Mouse (Mus musculus) hindbrain, embryonic 10.5 days (tissue): ENCODE data around the gene Pdcd1lg2. TPM values are rescaled to one million over a fixed set of nuclear protein-coding genes. Genes with fewer than 3 reads are reported as not detected.

Experiments
- DNase-seq: peaks from one replicate; pipeline ENCODE4 v3.0.0-alpha.2; 2017; ENCODE audit warnings: low spot score
- H3K27ac ChIP-seq: fragments of 300-500 bp; sonication (generic); 2 replicates; pipeline ENCODE4 v1.5.1; 2016; ENCODE audit warnings: mild to moderate bottlenecking, moderate library complexity
- H3K27me3 ChIP-seq: fragments of 300-500 bp; sonication (generic); 2 replicates; pipeline ENCODE4 v1.6.1; 2016; ENCODE audit warnings: mild to moderate bottlenecking; ENCODE audit not compliant: poor library complexity, insufficient read depth, severe bottlenecking
- H3K36me3 ChIP-seq: fragments of 300-500 bp; sonication (generic); 2 replicates; pipeline ENCODE4 v1.6.1; 2016; ENCODE audit warnings: mild to moderate bottlenecking, moderate library complexity
- H3K4me1 ChIP-seq: fragments of 300-500 bp; sonication (generic); replicated peaks from 2 replicates; pipeline ENCODE4 v1.6.1; 2016; ENCODE audit warnings: mild to moderate bottlenecking
- H3K4me3 ChIP-seq: fragments of 300-500 bp; sonication (generic); 2 replicates; pipeline ENCODE4 v1.5.1; 2016; ENCODE audit warnings: mild to moderate bottlenecking, moderate library complexity
- H3K9me3 ChIP-seq: fragments of 300-500 bp; sonication (generic); 2 replicates; pipeline ENCODE4 v1.6.1; 2016; ENCODE audit warnings: mild to moderate bottlenecking, moderate library complexity
- WGBS: fragments of 180-500 bp; shearing (Covaris S2); methylation state at CpG from one replicate; pipeline ENCODE4 v1.1.7; 2016; 5-methylcytosine and 5-hydroxymethylcytosine counted together
- polyA plus RNA-seq: library from polyadenylated mRNA; unstranded; fragments of >200 nt; fragmentation: Nextera tagmentation; extraction: Ambion mirVana; gene quantifications from 2 replicates; pipeline ENCODE4 v1.2.1, GENCODE M21; 2016

Gene Pdcd1lg2
- not detected in 2 replicates for polyA plus RNA-seq

DNA sequence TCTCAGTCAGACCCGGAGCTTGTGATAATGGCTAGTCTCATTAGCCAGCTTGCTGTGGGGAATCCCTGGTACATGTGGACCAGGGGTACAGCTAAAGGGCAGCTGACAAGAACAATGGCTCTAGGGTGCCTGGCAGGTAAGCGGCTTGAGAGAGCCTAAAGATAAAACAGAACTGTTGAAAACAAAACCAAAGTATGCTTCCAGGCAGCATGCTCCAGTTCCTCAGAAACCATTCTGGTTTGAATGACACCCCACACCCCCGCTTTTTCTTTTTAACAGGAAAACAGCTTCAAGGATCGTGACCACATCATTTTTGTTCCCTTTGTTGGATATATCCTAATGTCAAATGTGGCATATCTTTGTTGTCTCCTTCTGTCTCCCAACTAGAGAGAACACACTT, at the start of gene Pdcd1lg2:
Pdcd1lg2 (plus strand) TSS at position 301 of the 400 bp plus-strand sequence.
- H3K9me3 ChIP-seq = no peaks in the 10 kb centered on the region
- 80% methylated on average over 4 of the region's 4 CpGs for WGBS
- no peaks in the 10 kb centered on the region for H3K27me3 ChIP-seq
- no peak within 1 kb of the TSS for H3K4me3 ChIP-seq
- no peaks in the 10 kb centered on the region for H3K36me3 ChIP-seq
- no peak for DNase-seq
- peaks cover 6% of the 10 kb centered on the region; the same call in 1 of the 2 replicates for H3K4me1 ChIP-seq
- H3K27ac ChIP-seq = no peak within 1 kb of the TSS

GRCm38 (mm10) chr19:29361468-29362130, 49.1 kb upstream of the Pdcd1lg2 start:
- Histone ChIP-seq H3K9me3 (no peaks in the 10 kb centered on the region), H3K4me1 (peaks cover 19% of the 10 kb centered on the region), H3K4me3 (peak overlapping the region; percentile 75), H3K36me3 (0 out of 2 replicates have a peak, but pooled peaks cover 2% of the 10 kb centered on the region), H3K27me3 (peaks cover 6% of the 10 kb centered on the region), H3K27ac (peak overlapping the region; percentile 87)
- DNase-seq = peak; percentile 88
- WGBS = 3% methylated on average over 33 of the region's 33 CpGs

DNA sequence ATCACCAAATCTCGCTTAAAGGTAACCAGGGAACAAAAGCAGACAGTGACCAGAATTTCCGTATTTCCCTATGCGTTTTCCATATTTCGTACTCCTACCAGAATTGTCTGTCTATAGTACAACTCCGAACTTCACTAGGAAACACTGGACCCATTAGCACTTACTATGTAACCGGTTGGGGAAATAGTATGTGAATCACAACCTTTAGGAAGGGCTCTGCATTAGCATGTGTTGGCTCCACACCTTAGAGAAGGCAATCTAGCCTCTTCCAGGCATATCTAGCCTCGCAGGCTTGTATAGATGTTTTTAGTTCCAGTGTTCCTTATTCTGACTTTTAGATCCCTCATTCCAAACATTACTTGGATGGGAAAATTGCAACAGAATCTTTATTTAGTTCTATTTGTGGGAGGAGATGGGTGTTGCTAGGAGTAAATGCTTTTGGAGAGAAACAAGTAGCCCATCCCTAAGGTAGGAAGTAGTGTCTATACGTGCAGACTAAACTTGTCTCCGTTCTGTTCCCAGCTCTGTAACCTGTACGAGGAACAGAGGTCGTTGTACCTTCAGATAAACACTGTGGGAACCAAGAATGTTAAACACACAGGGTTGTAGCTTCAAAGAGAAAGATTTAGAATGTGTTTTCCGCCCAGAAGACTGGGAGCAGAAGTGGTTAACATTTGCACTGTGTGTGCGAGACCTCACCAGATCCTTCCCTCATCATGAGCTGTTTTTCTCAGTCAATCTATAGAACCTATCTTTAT, 48.4 kb upstream of the Pdcd1lg2 start:
- WGBS = 51% methylated on average over 13 of the region's 13 CpGs
- no peak for DNase-seq
- H3K9me3 ChIP-seq = no peaks in the 10 kb centered on the region
- peaks cover 10% of the 10 kb centered on the region for H3K27me3 ChIP-seq
- H3K27ac ChIP-seq = peak overlapping the region; percentile 87
- H3K4me1 ChIP-seq = peaks cover 27% of the 10 kb centered on the region
- peak overlapping the region; percentile 75 for H3K4me3 ChIP-seq
- 0 out of 2 replicates have a peak, but pooled peaks cover 2% of the 10 kb centered on the region for H3K36me3 ChIP-seq

GRCm38 (mm10) chr19:29363557-29363956, 47.2 kb upstream of the Pdcd1lg2 start:
- peaks cover 30% of the 10 kb centered on the region for H3K4me1 ChIP-seq
- 87% methylated on average over 7 of the region's 7 CpGs for WGBS
- no peak for DNase-seq
- 0 out of 2 replicates have a peak, but pooled peaks cover 2% of the 10 kb centered on the region for H3K36me3 ChIP-seq
- H3K27ac ChIP-seq = no peak overlapping the region
- no peaks in the 10 kb centered on the region for H3K9me3 ChIP-seq
- H3K27me3 ChIP-seq = peaks cover 15% of the 10 kb centered on the region
- H3K4me3 ChIP-seq = no peak overlapping the region

- H3K27me3 ChIP-seq = peaks cover 15% of the 10 kb centered on the region
Measured at GRCm38 (mm10) chr19:29364076-29364475, 46.6 kb upstream of the Pdcd1lg2 start.

GRCm38 (mm10) chr19:29365105-29365504, 45.6 kb upstream of the Pdcd1lg2 start:
- 18% methylated on average over 3 of the region's 3 CpGs for WGBS
- H3K27me3 ChIP-seq = peaks cover 15% of the 10 kb centered on the region
- H3K4me1 ChIP-seq = peaks cover 30% of the 10 kb centered on the region
- no peak overlapping the region for H3K27ac ChIP-seq
- H3K9me3 ChIP-seq = no peaks in the 10 kb centered on the region
- no peak for DNase-seq
- no peak overlapping the region for H3K4me3 ChIP-seq
- H3K36me3 ChIP-seq = no peaks in the 10 kb centered on the region

More at GRCm38 (mm10) chr19:29364076-29364475, 46.6 kb upstream of the Pdcd1lg2 start:
- H3K4me3 ChIP-seq = no peak overlapping the region
- peaks cover 30% of the 10 kb centered on the region for H3K4me1 ChIP-seq
- DNase-seq = no peak
- no peaks in the 10 kb centered on the region for H3K9me3 ChIP-seq
- 79% methylated on average over 5 of the region's 5 CpGs for WGBS
- no peak overlapping the region for H3K27ac ChIP-seq
- H3K36me3 ChIP-seq = 0 out of 2 replicates have a peak, but pooled peaks cover under 1% of the 10 kb centered on the region

GRCm38 (mm10) chr19:29366226-29366968, 44.3 kb upstream of the Pdcd1lg2 start:
- Histone ChIP-seq H3K4me3 (peak overlapping the region; percentile 56), H3K27ac (no peak overlapping the region), H3K9me3 (no peaks in the 10 kb centered on the region), H3K4me1 (peaks cover 22% of the 10 kb centered on the region), H3K36me3 (no peaks in the 10 kb centered on the region), H3K27me3 (peaks cover 15% of the 10 kb centered on the region)
- 61% methylated on average over 20 of the region's 20 CpGs for WGBS
- no peak for DNase-seq

DNA sequence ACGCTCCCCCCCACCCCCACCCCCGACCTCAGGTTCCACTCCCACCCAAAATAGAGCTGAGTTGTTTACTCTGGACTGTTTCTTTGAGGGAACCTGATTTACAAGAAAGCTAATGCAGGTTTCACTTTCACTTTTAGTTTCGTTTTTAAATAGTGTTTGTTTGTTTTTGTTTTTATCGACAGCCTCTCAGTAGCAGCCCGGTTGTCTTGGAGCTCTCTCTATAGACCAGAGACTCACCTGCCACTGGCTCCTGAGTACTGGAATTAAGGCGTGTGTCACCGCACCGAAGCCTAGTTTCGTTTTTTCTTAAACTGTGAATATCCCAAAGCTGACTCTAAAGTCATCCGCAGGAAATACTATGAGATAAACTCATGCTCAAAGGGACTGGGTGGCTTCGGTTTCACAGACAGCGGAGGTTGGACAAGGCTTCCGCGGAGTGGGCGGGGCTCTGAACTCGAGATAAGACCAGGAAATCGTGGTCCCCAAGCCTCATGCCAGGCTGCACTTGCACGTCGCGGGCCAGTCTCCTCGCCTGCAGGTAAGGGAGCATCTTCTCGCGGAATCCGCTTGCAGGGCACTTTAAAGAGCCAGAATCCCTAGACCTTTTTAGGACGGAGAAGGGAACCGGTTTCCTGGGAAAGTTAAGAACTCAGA, 43.6 kb upstream of the Pdcd1lg2 start, which contains the start of the genes Plgrkt and Cd274:
Plgrkt (minus strand) TSS at position 422 of the 654 bp plus-strand sequence.
Cd274 (plus strand) TSS at position 487 of the 654 bp plus-strand sequence.
- DNase-seq = peak; percentile 48
- Histone ChIP-seq H3K27me3 (peaks cover 15% of the 10 kb centered on the region), H3K9me3 (no peaks in the 10 kb centered on the region), H3K4me3 (peak within 1 kb of the TSS; percentile 56), H3K27ac (0 out of 2 replicates have a peak within 1 kb of the TSS, but pooled peaks have one; percentile 3), H3K4me1 (peaks cover 16% of the 10 kb centered on the region), H3K36me3 (no peaks in the 10 kb centered on the region)
- WGBS = 6% methylated on average over 26 of the region's 26 CpGs

DNA sequence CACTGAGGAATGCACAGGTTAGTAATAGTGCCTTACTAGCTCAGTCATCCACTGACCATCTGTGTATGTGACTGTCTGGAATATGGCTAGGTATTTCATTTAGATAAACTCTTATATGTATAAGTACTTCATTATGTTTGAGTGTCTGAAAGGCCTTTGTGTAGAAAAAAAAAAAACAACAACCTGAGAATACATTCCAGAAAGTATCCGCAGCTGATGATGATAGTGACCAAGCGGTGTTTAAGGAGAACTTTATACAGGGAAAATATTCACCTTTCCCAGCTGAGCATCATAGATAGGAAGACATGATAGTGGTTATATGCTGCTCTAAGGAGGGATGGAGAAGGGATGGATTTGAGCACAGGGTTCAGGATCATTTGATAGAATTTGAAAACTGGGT, 42.7 kb upstream of the Pdcd1lg2 start:
- WGBS = 89% methylated on average over 2 of the region's 2 CpGs
- H3K27ac ChIP-seq = no peak overlapping the region
- H3K27me3 ChIP-seq = peaks cover 15% of the 10 kb centered on the region
- peaks cover 10% of the 10 kb centered on the region; the same call in 1 of the 2 replicates for H3K4me1 ChIP-seq
- no peaks in the 10 kb centered on the region for H3K9me3 ChIP-seq
- H3K36me3 ChIP-seq = no peaks in the 10 kb centered on the region
- no peak for DNase-seq
- H3K4me3 ChIP-seq = no peak overlapping the region

- Histone ChIP-seq H3K9me3 (no peaks in the 10 kb centered on the region), H3K27ac (no peak overlapping the region), H3K27me3 (peaks cover 15% of the 10 kb centered on the region), H3K4me1 (peaks cover 10% of the 10 kb centered on the region; the same call in 1 of the 2 replicates), H3K4me3 (no peak overlapping the region), H3K36me3 (no peaks in the 10 kb centered on the region)
- WGBS = 74% methylated on average over 3 of the region's 3 CpGs
- no peak for DNase-seq
Measured at GRCm38 (mm10) chr19:29368671-29369309, 41.9 kb upstream of the Pdcd1lg2 start.

- no peak overlapping the region for H3K4me3 ChIP-seq
- H3K27me3 ChIP-seq = peaks cover 15% of the 10 kb centered on the region
- no peaks in the 10 kb centered on the region for H3K9me3 ChIP-seq
- peaks cover 10% of the 10 kb centered on the region; the same call in 1 of the 2 replicates for H3K4me1 ChIP-seq
- DNase-seq = no peak
- no peaks in the 10 kb centered on the region for H3K36me3 ChIP-seq
- WGBS = 73% methylated on average over 12 of the region's 12 CpGs
- H3K27ac ChIP-seq = no peak overlapping the region
Measured at GRCm38 (mm10) chr19:29370112-29370511, 40.6 kb upstream of the Pdcd1lg2 start.
